Mouse (Mus musculus): ENCODE measurements at regions not wholly inside any gene's neighbourhood (a gene's known extent, or its start where the extent isn't known, plus 50 kb on each side); places are given as distances from the start of the nearest gene placed in this dataset.

DNA sequence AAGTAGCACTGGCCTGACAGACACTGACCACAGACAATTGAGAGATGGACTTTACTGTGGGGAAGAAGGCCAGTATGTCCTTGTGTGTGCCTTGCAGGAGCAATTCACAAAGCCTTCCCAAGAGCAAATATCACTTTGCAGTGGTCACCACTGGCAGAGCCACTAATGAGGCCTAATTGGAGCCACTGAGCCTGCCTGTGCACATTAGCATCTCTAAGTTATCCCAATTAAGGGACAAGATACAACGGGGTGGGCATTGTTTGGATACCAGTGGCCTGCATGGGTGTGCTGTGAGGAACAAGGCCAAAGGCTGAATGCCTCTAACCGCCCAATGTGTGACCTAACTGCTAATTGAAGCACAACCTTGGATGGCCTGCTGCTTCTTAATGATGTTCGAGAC lies 433.4 kb upstream of the Ptbp2 start:
- no peak for DNase-seq (ENCODE audit: low spot score in 2 of 2)

DNA sequence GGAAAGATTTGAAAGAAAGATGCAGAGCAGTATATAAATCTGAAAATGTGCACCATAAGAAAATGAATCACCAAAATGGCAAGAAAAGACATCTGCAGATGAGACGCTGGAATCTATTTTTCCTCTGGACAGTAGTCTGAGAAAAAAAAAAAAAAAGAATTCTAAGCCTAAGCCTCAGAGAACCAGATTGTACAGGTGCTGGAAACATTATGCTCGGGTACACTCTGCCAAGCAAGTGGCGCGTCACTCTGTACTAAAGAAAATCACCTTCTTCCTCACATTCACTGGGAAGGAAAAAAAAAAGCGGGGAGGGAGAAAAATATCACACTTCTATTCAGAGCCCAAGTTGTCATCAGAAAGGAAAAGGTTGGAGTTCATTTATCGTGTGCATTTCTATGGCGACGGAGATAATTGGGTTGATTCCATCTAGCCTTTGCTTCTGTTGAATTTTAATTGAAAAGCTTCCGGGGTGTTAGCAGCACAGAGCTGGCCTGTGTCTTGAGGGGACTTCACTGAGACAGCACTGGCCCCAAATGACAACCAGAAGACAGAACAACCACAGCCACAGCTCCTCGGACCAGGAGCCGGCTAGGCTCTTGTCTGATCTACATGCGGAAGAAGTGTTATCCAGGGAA lies 430.5 kb upstream of the Ptbp2 start:
- peak; percentile 13 to 36 for DNase-seq (ENCODE audit: low spot score in 2 of 2)

DNA sequence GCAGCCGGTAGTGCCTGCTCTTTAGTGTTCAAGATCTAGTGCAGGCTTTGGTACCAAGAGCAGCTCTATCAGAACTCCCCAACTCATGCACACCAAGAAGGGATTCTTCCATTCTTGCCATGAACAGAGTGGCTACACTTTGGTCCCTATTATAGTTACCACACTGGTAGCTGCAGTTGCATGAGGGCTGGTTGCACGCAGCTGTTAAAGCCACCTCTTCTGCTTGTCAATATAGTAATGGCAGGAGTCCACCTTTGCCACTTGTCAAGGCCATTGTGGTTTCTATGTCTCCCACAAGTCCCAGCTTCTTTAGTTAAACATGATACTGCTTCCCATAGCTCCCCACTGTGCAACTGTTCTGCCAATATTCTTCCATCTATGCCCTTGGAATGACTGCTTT lies 415.1 kb upstream of the Ptbp2 start:
- DNase-seq (ENCODE audit: low spot score in 2 of 2): no peak

DNA sequence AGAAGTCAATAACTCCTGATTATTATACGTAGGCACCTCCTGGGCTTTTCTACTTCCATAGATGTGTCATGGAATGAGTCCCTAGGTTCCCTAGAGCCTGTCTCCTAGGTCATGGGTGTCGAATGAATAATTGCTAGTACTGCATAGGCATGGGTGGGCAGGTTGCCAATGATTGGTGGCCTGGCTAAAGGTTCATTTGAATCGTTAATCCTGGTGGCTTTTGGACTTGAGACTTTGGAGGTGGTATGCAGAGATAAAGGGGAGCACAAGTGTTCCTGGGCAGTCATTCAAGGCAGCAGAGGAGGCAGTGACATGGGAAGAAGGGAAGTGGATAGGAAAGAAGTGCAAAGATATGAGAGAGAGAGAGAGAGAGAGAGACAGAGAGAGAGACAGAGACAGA lies 410.2 kb upstream of the Ptbp2 start:
- no peak for DNase-seq (ENCODE audit: low spot score in 2 of 2)

DNA sequence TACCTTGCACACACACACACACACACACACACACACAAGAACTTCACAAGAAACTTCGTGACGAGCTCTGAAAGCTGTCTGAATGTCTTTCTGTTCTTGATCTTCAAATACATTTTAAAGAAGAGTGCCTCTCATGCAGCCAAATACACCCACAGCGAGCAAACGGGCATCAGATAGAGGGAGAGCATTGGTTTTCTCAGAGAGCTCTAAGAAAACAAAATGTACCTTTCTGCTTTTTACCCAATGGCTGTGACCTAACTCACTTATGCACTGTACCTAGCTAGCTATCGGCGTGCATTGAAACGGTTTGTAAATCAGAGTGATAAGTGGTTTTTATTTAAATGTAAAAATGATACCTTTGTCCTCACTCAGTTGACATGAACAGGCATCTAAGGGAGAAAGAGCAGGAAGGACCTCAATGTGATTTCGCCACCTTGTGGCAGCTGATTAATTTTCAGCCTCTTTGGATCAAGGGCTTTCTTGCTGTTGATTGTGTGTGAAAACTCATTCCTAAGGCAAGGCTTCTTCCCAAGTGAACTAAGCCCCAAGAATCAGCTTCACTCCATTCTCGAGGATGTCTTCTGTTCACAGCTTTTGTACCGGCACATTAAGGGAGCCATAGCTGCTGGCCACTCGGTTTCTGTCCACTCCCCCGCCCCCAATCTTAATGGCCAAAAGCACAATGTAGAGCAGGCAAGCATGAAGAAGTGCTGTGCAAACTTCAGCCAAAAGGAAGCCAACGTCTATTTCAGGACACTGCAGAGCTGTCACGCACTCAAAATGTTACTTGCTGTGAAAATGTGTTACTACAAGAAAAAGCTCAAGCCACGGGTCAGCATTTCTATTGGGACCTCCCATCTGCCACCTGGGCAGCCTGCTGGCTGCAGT lies 408.4 kb upstream of the Ptbp2 start:
- peak; percentile 60 to 85 for DNase-seq (ENCODE audit: low spot score in 2 of 2)

DNA sequence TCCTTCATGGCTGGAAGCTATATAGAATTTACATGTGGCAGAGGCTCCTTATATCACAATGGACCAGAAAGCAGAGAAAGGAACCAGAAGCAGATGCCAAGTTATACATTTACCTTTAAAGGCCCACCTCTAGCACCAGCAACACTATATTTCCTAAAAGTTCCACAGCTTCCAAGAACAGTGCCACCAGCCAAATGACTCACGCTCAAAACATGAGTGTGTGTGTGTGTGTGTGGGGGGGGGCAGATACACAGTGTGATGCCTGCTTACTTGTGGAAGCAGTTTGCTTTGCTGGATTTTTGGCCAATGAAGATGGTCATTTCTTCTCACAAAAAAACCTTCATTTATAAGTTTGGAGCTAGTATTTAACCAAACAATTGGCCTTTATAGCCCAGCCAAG lies 405.3 kb upstream of the Ptbp2 start:
- no peak for DNase-seq (ENCODE audit: low spot score in 2 of 2)

DNA sequence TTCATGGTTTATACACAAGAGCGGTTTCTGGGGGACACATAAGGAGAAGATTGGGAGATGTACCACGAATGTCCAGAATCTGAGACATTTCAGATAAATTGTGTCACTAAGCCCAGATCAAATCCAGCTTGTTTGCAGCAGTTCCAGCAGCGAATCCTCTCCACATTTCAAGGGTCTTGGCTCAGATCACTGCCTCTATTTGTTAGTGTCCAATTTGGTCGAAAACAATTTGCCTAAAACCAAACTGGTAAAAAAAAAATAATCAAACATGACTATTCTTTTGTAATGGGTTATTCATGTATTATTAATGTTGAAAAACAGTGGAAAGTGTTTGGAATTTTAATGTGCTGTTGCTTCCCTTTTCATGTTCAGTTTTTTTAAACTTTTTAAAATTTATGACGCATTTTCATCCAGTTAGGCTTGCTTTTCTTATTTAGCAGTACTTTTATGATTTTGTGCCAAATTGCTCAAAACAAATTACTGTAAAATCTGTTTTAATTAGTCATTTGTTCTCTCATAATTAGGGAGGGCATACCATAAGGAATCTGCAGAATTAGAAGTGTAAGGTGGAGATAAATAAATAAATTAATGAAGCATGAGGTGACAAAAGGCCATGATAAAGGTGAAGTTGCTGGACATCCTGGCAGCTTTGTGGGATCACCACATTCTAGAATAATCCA lies 396.8 kb upstream of the Ptbp2 start:
- no peak for DNase-seq (ENCODE audit: low spot score in 2 of 2)

DNA sequence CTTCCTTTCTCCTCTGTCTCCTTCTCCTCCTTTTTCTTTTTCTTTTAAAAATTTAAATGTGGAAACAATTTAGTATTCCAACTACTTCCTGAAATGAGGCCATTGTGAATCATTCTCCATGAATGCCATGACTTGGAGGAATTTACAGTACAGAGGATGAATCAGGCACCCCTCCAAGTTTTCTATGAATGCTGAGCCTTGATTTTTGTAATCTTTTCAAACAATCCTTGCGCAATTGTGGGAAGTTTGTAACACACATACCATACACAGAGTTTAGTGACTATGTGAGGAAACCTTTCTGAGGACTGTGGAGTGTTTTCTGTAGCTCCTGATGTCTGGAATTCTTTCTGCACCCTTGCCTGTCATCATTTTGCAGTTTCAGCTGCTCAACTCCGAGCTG lies 391.4 kb upstream of the Ptbp2 start:
- peak in 1 of 2 experiments; percentile 26 for DNase-seq (ENCODE audit: low spot score in 2 of 2)
